Mouse (Mus musculus) heart, embryonic 15.5 days (tissue): ENCODE measurements around the gene Cdk1. TPM values are rescaled to one million over a fixed set of nuclear protein-coding genes. Genes with fewer than 3 reads are reported as not detected.
A peak's percentile ranks its signal among the peaks of the same experiment; 100 is the strongest.

Source experiments
- ATAC-seq: fragments of 200-750 bp; cut with Nextera tagmentation; replicated peaks from 2 replicates; pipeline ENCODE4 v1.8.0; 2017; ENCODE audit warnings: low read depth, moderate TSS enrichment; ENCODE audit not compliant: insufficient number of reproducible peaks, insufficient read depth, low FRiP score
- H3K27ac ChIP-seq: fragments of 300-500 bp; sonication (generic); 2 replicates; pipeline ENCODE4 v1.5.1; 2015; ENCODE audit warnings: mild to moderate bottlenecking, inconsistent platforms
- H3K27me3 ChIP-seq: fragments of 300-500 bp; sonication (generic); 2 replicates; pipeline ENCODE4 v1.6.1; 2015; ENCODE audit warnings: inconsistent platforms
- H3K36me3 ChIP-seq: fragments of 300-500 bp; sonication (generic); 2 replicates; pipeline ENCODE4 v1.6.1; 2015; ENCODE audit warnings: mild to moderate bottlenecking, inconsistent platforms
- H3K4me1 ChIP-seq: fragments of 300-500 bp; sonication (generic); replicated peaks from 2 replicates; pipeline ENCODE4 v1.6.1; 2015; ENCODE audit warnings: inconsistent platforms
- H3K4me2 ChIP-seq: fragments of 300-500 bp; sonication (generic); 2 replicates; pipeline ENCODE4 v1.6.1; 2015; ENCODE audit warnings: inconsistent platforms, mild to moderate bottlenecking, moderate library complexity
- H3K4me3 ChIP-seq: fragments of 300-500 bp; sonication (generic); 2 replicates; pipeline ENCODE4 v1.5.1; 2015; ENCODE audit warnings: mild to moderate bottlenecking, inconsistent platforms
- H3K9ac ChIP-seq: fragments of 300-500 bp; sonication (generic); 2 replicates; pipeline ENCODE4 v1.6.1; 2015; ENCODE audit warnings: mild to moderate bottlenecking, inconsistent platforms
- H3K9me3 ChIP-seq: fragments of 300-500 bp; sonication (generic); replicated peaks from 2 replicates; pipeline ENCODE4 v1.6.1; 2016; ENCODE audit warnings: inconsistent platforms
- WGBS: fragments of 180-500 bp; shearing (Covaris S2); methylation state at CpG from one replicate; pipeline ENCODE4 v1.1.7; 2015; ENCODE audit warnings: mixed read lengths; 5-methylcytosine and 5-hydroxymethylcytosine counted together
- polyA plus RNA-seq: library from polyadenylated mRNA; unstranded; fragments of >200 nt; fragmentation: Nextera tagmentation; extraction: Ambion mirVana; gene quantifications from 2 replicates; pipeline ENCODE4 v1.2.1, GENCODE M21; 2015

Cdk1 gene
- polyA plus RNA-seq = 290 and 334 TPM in 2 replicates

DNA sequence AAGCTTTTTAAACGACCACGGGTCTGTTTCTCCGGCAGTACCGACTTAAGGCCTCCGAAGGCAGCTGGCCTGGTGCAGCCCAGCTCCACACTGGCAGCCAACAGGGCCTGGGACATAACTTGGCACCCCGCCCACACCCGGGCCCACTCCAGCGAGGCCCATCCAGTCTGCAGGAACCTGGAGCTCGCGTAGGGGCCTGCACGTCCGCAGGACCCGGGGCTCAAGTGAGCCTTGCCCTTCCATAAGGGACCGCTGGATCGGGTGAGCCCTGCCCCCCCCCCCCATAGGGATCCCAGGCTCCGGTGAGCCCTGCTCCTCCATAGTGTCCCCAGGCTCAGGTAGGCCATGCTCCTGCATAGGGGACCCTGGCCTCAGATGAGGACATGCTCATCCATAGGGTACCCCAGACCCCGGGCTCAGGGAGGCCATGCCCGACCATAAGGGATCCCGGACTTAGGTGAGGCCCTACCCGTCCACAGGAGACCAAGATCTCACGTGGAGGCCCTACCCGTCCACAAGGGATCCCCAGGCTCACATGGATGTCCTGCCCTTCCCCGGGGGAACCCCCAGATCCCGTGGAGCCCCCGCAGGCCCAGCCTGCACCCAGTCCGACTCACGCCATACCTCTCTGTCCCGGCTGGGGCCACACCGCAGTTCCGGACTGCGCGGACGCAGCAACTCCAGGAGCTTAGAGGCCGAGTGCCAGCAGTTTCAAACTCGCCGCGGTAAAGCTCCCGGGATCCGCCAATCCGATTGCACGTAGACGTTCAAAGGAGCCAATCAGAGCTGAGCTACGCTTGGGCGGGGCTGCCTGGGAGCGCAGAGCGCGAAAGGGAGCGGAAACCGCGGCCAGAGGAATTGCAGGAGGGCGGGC lies at the start of gene Cdk1:
Gene Cdk1, minus strand, starts transcription at position 727 of the 874 bp plus-strand sequence.
- H3K27ac ChIP-seq = peak within 1 kb of the TSS; percentile 88
- H3K4me1 ChIP-seq = peaks cover 28% of the 10 kb centered on the region
- H3K9ac ChIP-seq = peak within 1 kb of the TSS; percentile 85
- H3K4me3 ChIP-seq = peak within 1 kb of the TSS; percentile 90
- H3K4me2 ChIP-seq = peak within 1 kb of the TSS; percentile 87
- ATAC-seq = peak; percentile 94
- no peaks in the 10 kb centered on the region for H3K27me3 ChIP-seq
- H3K9me3 ChIP-seq = no peaks in the 10 kb centered on the region
- WGBS = under 1% methylated on average over 51 of the region's 51 CpGs
- peaks cover 13% of the 10 kb centered on the region for H3K36me3 ChIP-seq

- Histone ChIP-seq H3K9ac (peak overlapping the region; percentile 47; the same call in 1 of the 2 replicates), H3K4me2 (peak overlapping the region; percentile 94), H3K36me3 (no peaks in the 10 kb centered on the region), H3K4me3 (peak overlapping the region; percentile 75), H3K27me3 (peaks cover 56% of the 10 kb centered on the region), H3K9me3 (no peaks in the 10 kb centered on the region), H3K4me1 (peaks cover 26% of the 10 kb centered on the region), H3K27ac (no peak overlapping the region)
- WGBS = 5% methylated on average over 17 of the region's 17 CpGs
- ATAC-seq = no peak
These were observed 47.2 kb upstream of the Cdk1 start for GRCm38 (mm10) chr10:69399814-69400385.

- Histone ChIP-seq H3K4me2 (peak within 1 kb of the TSS; percentile 94), H3K36me3 (no peaks in the 10 kb centered on the region), H3K4me3 (peak within 1 kb of the TSS; percentile 75), H3K27ac (no peak within 1 kb of the TSS), H3K9me3 (no peaks in the 10 kb centered on the region), H3K4me1 (peaks cover 26% of the 10 kb centered on the region), H3K9ac (peak within 1 kb of the TSS; percentile 47), H3K27me3 (peaks cover 56% of the 10 kb centered on the region)
- ATAC-seq = peak; percentile 59; the same call in 1 of the 2 replicates
- WGBS = under 1% methylated on average over 67 of the region's 77 CpGs
These were observed 46.2 kb upstream of the Cdk1 start, which contains the start of gene Ank3 for GRCm38 (mm10) chr10:69398763-69399590. Ank3 (plus strand) TSS chr10:69398773.

DNA sequence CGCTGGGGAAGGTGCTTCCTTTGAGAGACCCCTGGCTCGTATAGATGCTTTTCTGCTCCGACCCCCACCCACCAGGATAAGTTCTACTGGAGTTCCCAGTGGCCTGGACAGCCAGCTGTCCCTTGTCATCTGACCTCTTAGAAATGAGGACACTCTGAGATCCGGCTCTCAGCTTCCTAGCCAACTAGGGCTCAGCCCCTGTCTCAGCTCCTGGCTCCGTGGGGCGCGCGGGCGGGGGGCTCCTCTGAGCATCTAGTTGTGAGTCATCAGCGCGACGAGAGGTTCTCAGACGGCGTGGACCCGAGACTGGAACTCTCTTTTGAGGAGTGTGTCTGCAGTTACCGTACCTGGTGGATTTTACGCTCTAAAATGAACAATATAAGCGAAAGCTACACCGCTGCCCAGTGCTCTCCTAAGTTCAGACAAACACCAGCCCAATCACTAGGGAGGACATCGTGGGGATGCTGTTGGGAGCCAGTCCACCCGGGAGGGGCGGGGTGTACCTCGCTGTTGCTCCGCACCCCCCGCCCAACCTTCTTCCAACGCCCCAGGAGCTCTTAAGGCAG lies 45.5 kb upstream of the Cdk1 start:
- ATAC-seq = peak; percentile 15; the same call in 1 of the 2 replicates
- Histone ChIP-seq H3K4me3 (peak overlapping the region; percentile 75), H3K4me1 (peaks cover 28% of the 10 kb centered on the region), H3K9ac (peak overlapping the region; percentile 47), H3K4me2 (peak overlapping the region; percentile 94), H3K36me3 (no peaks in the 10 kb centered on the region), H3K27ac (no peak overlapping the region), H3K9me3 (no peaks in the 10 kb centered on the region), H3K27me3 (peaks cover 56% of the 10 kb centered on the region)
- 1% methylated on average over 26 of the region's 26 CpGs for WGBS

DNA sequence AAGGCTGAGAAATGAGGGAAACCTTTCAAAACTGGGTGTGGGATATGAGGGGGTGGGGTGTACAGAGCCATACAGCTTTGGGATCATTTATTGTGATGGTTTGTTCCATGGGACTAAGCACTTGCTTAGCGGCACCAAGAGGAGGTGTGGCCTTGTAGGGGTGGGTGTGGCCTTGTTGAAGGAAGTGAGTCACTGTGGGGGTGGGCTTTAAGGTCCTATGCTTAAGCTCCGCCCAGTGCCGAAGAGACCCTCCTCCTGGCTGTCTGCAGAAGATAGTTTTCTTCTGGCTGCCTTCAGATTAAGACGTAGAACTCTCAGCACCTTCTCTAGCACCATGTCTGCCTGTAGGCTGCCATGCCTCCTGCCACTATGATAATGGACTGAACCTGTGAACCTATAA lies 36.8 kb upstream of the Cdk1 start:
- no peaks in the 10 kb centered on the region for H3K36me3 ChIP-seq
- no peak overlapping the region for H3K9ac ChIP-seq
- no peak for ATAC-seq
- no peak overlapping the region for H3K4me3 ChIP-seq
- no peak overlapping the region for H3K27ac ChIP-seq
- WGBS = 80% methylated on average over 4 of the region's 4 CpGs
- no peaks in the 10 kb centered on the region for H3K27me3 ChIP-seq
- H3K4me1 ChIP-seq = 0 out of 2 replicates have a peak, but pooled peaks cover 2% of the 10 kb centered on the region
- H3K4me2 ChIP-seq = no peak overlapping the region
- H3K9me3 ChIP-seq = no peaks in the 10 kb centered on the region

- H3K27ac ChIP-seq = no peak overlapping the region
- WGBS = 68% methylated on average over 8 of the region's 8 CpGs
These were observed 34.0 kb upstream of the Cdk1 start for GRCm38 (mm10) chr10:69386767-69387166.

DNA sequence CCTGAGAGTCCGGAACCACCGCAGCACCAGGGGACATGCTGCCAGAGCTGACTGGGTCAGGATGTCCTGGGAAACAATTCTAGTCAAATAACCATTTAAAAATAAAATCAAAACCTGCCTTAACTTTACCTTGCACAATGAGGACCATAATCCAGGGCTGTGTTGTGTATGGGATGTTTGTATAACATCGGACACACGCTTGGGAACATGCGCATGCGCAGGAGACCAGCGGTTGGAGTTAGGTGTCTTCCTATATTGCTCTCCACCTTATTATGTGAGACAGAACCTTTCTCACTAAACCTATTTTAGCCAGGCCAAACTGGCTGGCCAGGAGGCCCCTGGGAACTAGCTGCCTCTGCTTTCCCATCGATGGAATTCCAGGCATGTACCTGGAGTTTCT lies 32.4 kb upstream of the Cdk1 start:
- Histone ChIP-seq H3K9me3 (no peaks in the 10 kb centered on the region), H3K9ac (no peak overlapping the region), H3K27me3 (no peaks in the 10 kb centered on the region), H3K4me1 (no peaks in the 10 kb centered on the region), H3K27ac (no peak overlapping the region), H3K4me2 (no peak overlapping the region), H3K36me3 (no peaks in the 10 kb centered on the region), H3K4me3 (no peak overlapping the region)
- ATAC-seq = no peak
- WGBS = 89% methylated on average over 8 of the region's 8 CpGs

More at GRCm38 (mm10) chr10:69386767-69387166, 34.0 kb upstream of the Cdk1 start:
- Histone ChIP-seq H3K36me3 (no peaks in the 10 kb centered on the region), H3K9me3 (no peaks in the 10 kb centered on the region), H3K9ac (no peak overlapping the region), H3K4me2 (no peak overlapping the region), H3K4me3 (no peak overlapping the region), H3K27me3 (no peaks in the 10 kb centered on the region), H3K4me1 (no peaks in the 10 kb centered on the region)
- no peak for ATAC-seq

DNA sequence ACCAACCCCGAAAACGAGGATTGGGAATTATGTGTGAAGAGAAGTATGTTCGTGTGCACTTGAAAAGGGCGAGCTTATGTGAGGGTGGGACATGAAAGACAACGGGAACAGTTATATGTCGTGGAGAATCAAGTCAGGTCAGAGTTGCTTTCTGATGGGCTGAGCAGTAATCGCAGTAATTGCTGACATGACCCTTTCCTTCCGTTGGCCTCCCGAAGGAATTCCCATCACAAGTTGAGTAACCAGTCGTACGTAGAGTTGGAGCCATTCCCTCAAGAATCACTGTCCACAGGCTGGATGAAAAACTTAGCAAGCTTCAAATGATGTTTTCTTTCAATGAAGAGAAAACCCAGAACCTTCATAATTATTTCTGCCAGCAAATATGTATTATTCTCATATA lies 31.9 kb upstream of the Cdk1 start:
- Histone ChIP-seq H3K4me1 (no peaks in the 10 kb centered on the region), H3K27me3 (no peaks in the 10 kb centered on the region), H3K9ac (no peak overlapping the region), H3K27ac (no peak overlapping the region), H3K4me2 (no peak overlapping the region), H3K9me3 (no peaks in the 10 kb centered on the region), H3K36me3 (no peaks in the 10 kb centered on the region), H3K4me3 (no peak overlapping the region)
- 72% methylated on average over 11 of the region's 11 CpGs for WGBS
- ATAC-seq = no peak

DNA sequence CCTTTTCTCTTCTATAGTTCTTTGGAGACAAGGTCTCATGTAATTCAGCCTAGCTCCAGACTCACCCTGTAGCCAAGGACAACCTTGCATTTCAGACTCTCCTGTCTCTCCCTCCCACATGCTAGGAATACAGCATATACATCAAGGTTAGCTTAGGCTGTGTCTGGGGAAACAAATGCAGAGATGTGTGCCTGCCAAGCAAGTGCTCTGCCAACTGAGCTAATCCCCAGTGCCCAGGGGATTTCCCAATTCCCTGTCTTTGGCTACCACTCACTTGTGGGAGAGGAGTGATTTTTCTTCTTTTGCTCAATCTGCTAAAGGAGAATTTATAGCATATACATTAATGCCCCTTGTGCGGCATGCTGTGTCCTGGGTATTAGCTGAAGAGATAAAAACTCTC lies 30.4 kb upstream of the Cdk1 start:
- H3K9ac ChIP-seq = no peak overlapping the region
- no peak overlapping the region for H3K27ac ChIP-seq
- no peaks in the 10 kb centered on the region for H3K27me3 ChIP-seq
- 88% methylated on average over 1 of the region's 1 CpGs for WGBS
- H3K4me2 ChIP-seq = no peak overlapping the region
- H3K4me3 ChIP-seq = no peak overlapping the region
- H3K9me3 ChIP-seq = no peaks in the 10 kb centered on the region
- H3K4me1 ChIP-seq = no peaks in the 10 kb centered on the region
- no peaks in the 10 kb centered on the region for H3K36me3 ChIP-seq
- no peak for ATAC-seq

- H3K4me2 ChIP-seq = no peak overlapping the region
- no peak overlapping the region for H3K9ac ChIP-seq
- no peaks in the 10 kb centered on the region for H3K36me3 ChIP-seq
- H3K27ac ChIP-seq = no peak overlapping the region
- H3K9me3 ChIP-seq = no peaks in the 10 kb centered on the region
- 52% methylated on average over 7 of the region's 7 CpGs for WGBS
- H3K4me1 ChIP-seq = no peaks in the 10 kb centered on the region
- no peak for ATAC-seq
- no peak overlapping the region for H3K4me3 ChIP-seq
- no peaks in the 10 kb centered on the region for H3K27me3 ChIP-seq
These were observed 22.4 kb upstream of the Cdk1 start for GRCm38 (mm10) chr10:69375154-69375553.
